Mouse (Mus musculus) hindbrain, embryonic 13.5 days (tissue): ENCODE results near the gene Gm4788. TPM values are rescaled to one million over a fixed set of nuclear protein-coding genes. Genes with fewer than 3 reads are reported as not detected.
"Not testable (repeated sequence)": the region's sequence is repeated elsewhere in the genome, so short reads cannot be mapped to it uniquely, and the experiment has no call there.

ENCODE experiments used
- ATAC-seq: fragments of 200-750 bp; cut with Nextera tagmentation; 2 replicates; pipeline ENCODE4 v1.8.0; 2017; ENCODE audit warnings: moderate TSS enrichment; ENCODE audit not compliant: low FRiP score
- H3K27ac ChIP-seq: fragments of 300-500 bp; sonication (generic); 2 replicates; pipeline ENCODE4 v1.5.1; 2015; ENCODE audit warnings: inconsistent platforms, mild to moderate bottlenecking, moderate library complexity
- H3K27me3 ChIP-seq: fragments of 300-500 bp; sonication (generic); 2 replicates; pipeline ENCODE4 v1.6.1; 2015; ENCODE audit warnings: mild to moderate bottlenecking, inconsistent platforms
- H3K36me3 ChIP-seq: fragments of 300-500 bp; sonication (generic); 2 replicates; pipeline ENCODE4 v1.6.1; 2015; ENCODE audit warnings: mild to moderate bottlenecking, inconsistent platforms
- H3K4me1 ChIP-seq: fragments of 300-500 bp; sonication (generic); replicated peaks from 2 replicates; pipeline ENCODE4 v1.6.1; 2015; ENCODE audit warnings: inconsistent platforms
- H3K4me2 ChIP-seq: fragments of 300-500 bp; sonication (generic); 2 replicates; pipeline ENCODE4 v1.6.1; 2015; ENCODE audit warnings: inconsistent platforms, mild to moderate bottlenecking, moderate library complexity
- H3K4me3 ChIP-seq: fragments of 300-500 bp; sonication (generic); 2 replicates; pipeline ENCODE4 v1.5.1; 2015; ENCODE audit warnings: mild to moderate bottlenecking, inconsistent platforms
- H3K9ac ChIP-seq: fragments of 300-500 bp; sonication (generic); 2 replicates; pipeline ENCODE4 v1.6.1; 2015; ENCODE audit warnings: mild to moderate bottlenecking, inconsistent platforms
- H3K9me3 ChIP-seq: fragments of 300-500 bp; sonication (generic); 2 replicates; pipeline ENCODE4 v1.6.1; 2016; ENCODE audit warnings: inconsistent platforms
- WGBS: fragments of 180-500 bp; shearing (Covaris S2); methylation state at CpG from one replicate; pipeline ENCODE4 v1.1.7; 2015; 5-methylcytosine and 5-hydroxymethylcytosine counted together
- polyA plus RNA-seq: library from polyadenylated mRNA; unstranded; fragments of >200 nt; fragmentation: Nextera tagmentation; extraction: Ambion mirVana; gene quantifications from 2 replicates; pipeline ENCODE4 v1.2.1, GENCODE M21; 2015

Gene Gm4788
- not detected in 2 replicates for polyA plus RNA-seq

GRCm38 (mm10) chr1:139781143-139781542, at the start of gene Gm4788:
Gene Gm4788 (minus strand): TSS chr1:139781243.
- no peaks in the 10 kb centered on the region for H3K36me3 ChIP-seq
- no peaks in the 10 kb centered on the region for H3K4me1 ChIP-seq
- no peak within 1 kb of the TSS for H3K9ac ChIP-seq
- H3K27ac ChIP-seq, result no peak within 1 kb of the TSS
- no peak within 1 kb of the TSS for H3K4me3 ChIP-seq
- no peak for ATAC-seq
- H3K9me3 ChIP-seq, result no peaks in the 10 kb centered on the region
- 90% methylated on average over 1 of the region's 1 CpGs for WGBS
- H3K27me3 ChIP-seq, result no peaks in the 10 kb centered on the region
- no peak within 1 kb of the TSS for H3K4me2 ChIP-seq

GRCm38 (mm10) chr1:139808594-139808993, 27.6 kb upstream of the Gm4788 start:
- Histone ChIP-seq H3K27ac (no peak overlapping the region), H3K9ac (no peak overlapping the region), H3K36me3 (no peaks in the 10 kb centered on the region), H3K4me2 (no peak overlapping the region), H3K4me3 (no peak overlapping the region), H3K27me3 (no peaks in the 10 kb centered on the region), H3K4me1 (no peaks in the 10 kb centered on the region), H3K9me3 (no peaks in the 10 kb centered on the region)
- ATAC-seq, result no peak

- not testable (repeated sequence) for H3K4me1 ChIP-seq, H3K27ac ChIP-seq, H3K36me3 ChIP-seq, H3K4me3 ChIP-seq, H3K9me3 ChIP-seq, H3K4me2 ChIP-seq, ATAC-seq, H3K27me3 ChIP-seq, H3K9ac ChIP-seq
- WGBS, result 99% methylated on average over 3 of the region's 3 CpGs
Observed at GRCm38 (mm10) chr1:139769913-139770312, 11.1 kb downstream of the Gm4788 start.

GRCm38 (mm10) chr1:139716681-139717080, 64.4 kb downstream of the Gm4788 start:
- not testable (repeated sequence) for H3K27me3 ChIP-seq, H3K9ac ChIP-seq, H3K36me3 ChIP-seq, H3K9me3 ChIP-seq, H3K27ac ChIP-seq, H3K4me3 ChIP-seq, ATAC-seq, H3K4me1 ChIP-seq, H3K4me2 ChIP-seq
- 95% methylated on average over 11 of the region's 22 CpGs for WGBS

- not testable (repeated sequence) for H3K4me3 ChIP-seq, H3K27ac ChIP-seq, H3K36me3 ChIP-seq, H3K27me3 ChIP-seq, H3K9ac ChIP-seq, H3K9me3 ChIP-seq, ATAC-seq, H3K4me1 ChIP-seq, H3K4me2 ChIP-seq
- WGBS, result 93% methylated on average over 11 of the region's 16 CpGs
Observed at GRCm38 (mm10) chr1:139716249-139716648, 64.8 kb downstream of the Gm4788 start.

GRCm38 (mm10) chr1:139649921-139650320, 131.1 kb downstream of the Gm4788 start:
- not testable (repeated sequence) for ATAC-seq, H3K27me3 ChIP-seq, H3K4me2 ChIP-seq, H3K4me1 ChIP-seq, H3K9ac ChIP-seq, H3K9me3 ChIP-seq, H3K36me3 ChIP-seq, H3K4me3 ChIP-seq, H3K27ac ChIP-seq
- WGBS, result 90% methylated on average over 18 of the region's 18 CpGs

Other genes starting within 250 kb of the Gm4788 start
- gene Cfhr1, start 221.0 kb downstream of the Gm4788 start, polyA plus RNA-seq, result not detected in 2 replicates
- gene Cfhr2, start 77.5 kb upstream of the Gm4788 start, polyA plus RNA-seq, result not detected in 2 replicates